Comparison of ENCODE assay signal across 11 mouse cellular contexts in genomic region chr5:9703385-9704009, GRCm38 (mm10). TPM values are rescaled to one million over a fixed set of nuclear protein-coding genes. Genes with fewer than 3 reads are reported as not detected.
A peak's percentile ranks its signal among the peaks of the same experiment; 100 is the strongest.
DNase-seq lines count a peak whose midpoint lies in the region; ATAC-seq and TF ChIP-seq lines count a peak whose summit lies in the region.
"Had no signal": no experiment of that assay in that cellular context is flagged by ENCODE, and none has a peak within 500 bp of the region (broad histone marks: within the 10 kb centered on the region; RNA-seq: fewer than 3 reads in every experiment).

No protein-coding gene starts in this region.

- H3K36me3 ChIP-seq in heart, postnatal 0 days (replicated peaks; ENCODE audit: control insufficient read depth, insufficient read depth, low read length), result no peaks in the 10 kb centered on the region
- H3K36me3 ChIP-seq in heart, embryonic 11.5 days (ENCODE audit: control insufficient read depth, insufficient read depth, low read length), result no peaks in the 10 kb centered on the region
- H3K36me3 ChIP-seq in hindbrain, embryonic 11.5 days (ENCODE audit: control insufficient read depth, insufficient read depth, low read length), result no peaks in the 10 kb centered on the region
- H3K36me3 ChIP-seq in midbrain, embryonic 16.5 days (ENCODE audit: control insufficient read depth, insufficient read depth, low read length), result no peaks in the 10 kb centered on the region
- H3K36me3 ChIP-seq in intestine, postnatal 0 days (ENCODE audit: control insufficient read depth, insufficient read depth), result no peaks in the 10 kb centered on the region
- H3K36me3 ChIP-seq: stomach, embryonic 15.5 days had no signal

- H3K4me2 ChIP-seq in heart, postnatal 0 days (ENCODE audit: low read depth, low read length), result no peak overlapping the region
- H3K4me2 ChIP-seq in heart, embryonic 11.5 days, result no peak overlapping the region
- H3K4me2 ChIP-seq in hindbrain, embryonic 11.5 days (replicated peaks; ENCODE audit: low read depth, low read length), result no peak overlapping the region
- H3K4me2 ChIP-seq in midbrain, embryonic 16.5 days (ENCODE audit: low read length), result no peak overlapping the region
- H3K4me2 ChIP-seq in intestine, postnatal 0 days (replicated peaks; ENCODE audit: low read depth), result no peak overlapping the region
- H3K4me2 ChIP-seq: stomach, embryonic 15.5 days had no signal

- no peaks in the 10 kb centered on the region for H3K4me1 ChIP-seq in heart, postnatal 0 days (ENCODE audit: control insufficient read depth, insufficient read depth)
- no peaks in the 10 kb centered on the region for H3K4me1 ChIP-seq in heart, embryonic 11.5 days (ENCODE audit: control insufficient read depth, insufficient read depth, low read length)
- peaks cover 1% of the 10 kb centered on the region; the same call in 1 of the 2 replicates for H3K4me1 ChIP-seq in cortical plate, adult 2 months (ENCODE audit: control insufficient read depth, insufficient read depth, low read length)
- H3K4me1 ChIP-seq in hindbrain, embryonic 11.5 days (replicated peaks; ENCODE audit: control insufficient read depth, insufficient read depth, low read length), result no peaks in the 10 kb centered on the region
- H3K4me1 ChIP-seq in midbrain, embryonic 16.5 days (ENCODE audit: control insufficient read depth, insufficient read depth, low read length), result no peaks in the 10 kb centered on the region
- no peaks in the 10 kb centered on the region for H3K4me1 ChIP-seq in intestine, postnatal 0 days (replicated peaks; ENCODE audit: control insufficient read depth, insufficient read depth, low read length)
- H3K4me1 ChIP-seq: stomach, embryonic 15.5 days had no signal

- TF ChIP-seq CTCF in heart, postnatal 0 days (IDR thresholded peaks at IDR 0.05; ENCODE audit: low read depth), result peak; percentile 37
- peak; percentile 39; the same call in 1 of the 2 replicates for TF ChIP-seq CTCF in cortical plate, adult 2 months (IDR thresholded peaks at IDR 0.05; ENCODE audit: extremely low read depth, insufficient read depth, low read length)
- TF ChIP-seq CTCF in intestine, postnatal 0 days (IDR thresholded peaks at IDR 0.05; ENCODE audit: low read depth), result no peak

- 46% methylated on average over 3 of the region's 3 CpGs for WGBS in heart, postnatal 0 days
- WGBS in heart, embryonic 11.5 days (ENCODE audit: insufficient replicate concordance), result 44% methylated on average over 3 of the region's 3 CpGs
- WGBS in hindbrain, embryonic 11.5 days, result 30% methylated on average over 3 of the region's 3 CpGs
- 20% methylated on average over 3 of the region's 3 CpGs for WGBS in midbrain, embryonic 16.5 days
- 42% methylated on average over 3 of the region's 3 CpGs for WGBS in intestine, postnatal 0 days

- DNase-seq in heart, postnatal 0 days (ENCODE audit: low spot score), result no peak
- peak; percentile 21 for DNase-seq in hindbrain, embryonic 11.5 days (ENCODE audit: low spot score)
- DNase-seq in cerebellum, adult 18-20 months, result no peak
- no peak for DNase-seq in lung, postnatal 10 days

- no peak for TF ChIP-seq POLR2A in cortical plate, adult 2 months (IDR thresholded peaks at IDR 0.05; ENCODE audit: extremely low read depth, insufficient read depth, low read length)

- no peak overlapping the region for H3K27ac ChIP-seq in heart, postnatal 0 days (ENCODE audit: low read depth)
- H3K27ac ChIP-seq in heart, embryonic 11.5 days (ENCODE audit: low read depth, low read length), result no peak overlapping the region
- H3K27ac ChIP-seq in cortical plate, adult 2 months (ENCODE audit: insufficient read depth, low read length), result peak overlapping the region; percentile 37
- no peak overlapping the region for H3K27ac ChIP-seq in hindbrain, embryonic 11.5 days (ENCODE audit: low read depth, low read length)
- H3K27ac ChIP-seq in midbrain, embryonic 16.5 days (ENCODE audit: low read length), result no peak overlapping the region
- H3K27ac ChIP-seq in intestine, postnatal 0 days (ENCODE audit: low read depth, low read length), result no peak overlapping the region
- H3K27ac ChIP-seq: stomach, embryonic 15.5 days had no signal

- no peak for ATAC-seq in heart, postnatal 0 days (ENCODE audit: insufficient read depth, low read depth)
- no peak for ATAC-seq in heart, embryonic 11.5 days (replicated peaks; ENCODE audit: insufficient number of reproducible peaks, low FRiP score, low TSS enrichment)
- peak; percentile 51 for ATAC-seq in hindbrain, embryonic 11.5 days (ENCODE audit: low FRiP score)
- ATAC-seq in midbrain, embryonic 16.5 days, result peak; percentile 68
- no peak for ATAC-seq in intestine, postnatal 0 days
- ATAC-seq: intestine, embryonic 16.5 days had no signal

- no peaks in the 10 kb centered on the region for H3K27me3 ChIP-seq in heart, postnatal 0 days (ENCODE audit: control insufficient read depth, insufficient read depth, low read length)
- H3K27me3 ChIP-seq in heart, embryonic 11.5 days (ENCODE audit: control insufficient read depth, insufficient read depth, low read length), result no peaks in the 10 kb centered on the region
- H3K27me3 ChIP-seq in hindbrain, embryonic 11.5 days (ENCODE audit: control insufficient read depth, insufficient read depth, low read length), result no peaks in the 10 kb centered on the region
- H3K27me3 ChIP-seq in midbrain, embryonic 16.5 days (ENCODE audit: control insufficient read depth, insufficient read depth, low read depth, low read length), result no peaks in the 10 kb centered on the region
- no peaks in the 10 kb centered on the region for H3K27me3 ChIP-seq in intestine, postnatal 0 days (replicated peaks; ENCODE audit: control insufficient read depth, insufficient read depth, low read length)
- H3K27me3 ChIP-seq: stomach, embryonic 15.5 days had no signal

- TF ChIP-seq EP300 in heart, postnatal 0 days (IDR thresholded peaks at IDR 0.05; ENCODE audit: low read depth), result no peak

- no peak overlapping the region for H3K4me3 ChIP-seq in heart, postnatal 0 days (ENCODE audit: low read depth, low read length)
- no peak overlapping the region for H3K4me3 ChIP-seq in heart, embryonic 11.5 days (ENCODE audit: low read depth, low read length)
- no peak overlapping the region for H3K4me3 ChIP-seq in cortical plate, adult 2 months (ENCODE audit: insufficient read depth, low read length)
- no peak overlapping the region for H3K4me3 ChIP-seq in hindbrain, embryonic 11.5 days (ENCODE audit: low read depth, low read length)
- no peak overlapping the region for H3K4me3 ChIP-seq in midbrain, embryonic 16.5 days (ENCODE audit: low read depth, low read length)
- H3K4me3 ChIP-seq in intestine, postnatal 0 days (ENCODE audit: low read depth, low read length), result no peak overlapping the region
- H3K4me3 ChIP-seq: stomach, embryonic 15.5 days had no signal

- no peak overlapping the region for H3K9ac ChIP-seq in heart, postnatal 0 days (replicated peaks; ENCODE audit: low read depth, low read length)
- H3K9ac ChIP-seq in heart, embryonic 11.5 days (ENCODE audit: low read depth, low read length), result no peak overlapping the region
- no peak overlapping the region for H3K9ac ChIP-seq in hindbrain, embryonic 11.5 days (ENCODE audit: low read depth, low read length)
- H3K9ac ChIP-seq in midbrain, embryonic 16.5 days (ENCODE audit: low read depth, low read length), result no peak overlapping the region
- H3K9ac ChIP-seq in intestine, postnatal 0 days (ENCODE audit: low read depth, low read length), result no peak overlapping the region
- H3K9ac ChIP-seq: stomach, embryonic 15.5 days had no signal

- H3K9me3 ChIP-seq in heart, postnatal 0 days (replicated peaks; ENCODE audit: control insufficient read depth, low read length), result 0 out of 2 replicates have a peak, but pooled peaks cover 5% of the 10 kb centered on the region
- no peaks in the 10 kb centered on the region for H3K9me3 ChIP-seq in heart, embryonic 11.5 days (replicated peaks; ENCODE audit: control insufficient read depth, low read length)
- H3K9me3 ChIP-seq in hindbrain, embryonic 11.5 days (ENCODE audit: control insufficient read depth, low read length), result no peaks in the 10 kb centered on the region
- H3K9me3 ChIP-seq in midbrain, embryonic 16.5 days (replicated peaks; ENCODE audit: control insufficient read depth, low read length, poor library complexity, severe bottlenecking), result 0 out of 2 replicates have a peak, but pooled peaks cover 2% of the 10 kb centered on the region
- no peaks in the 10 kb centered on the region for H3K9me3 ChIP-seq in intestine, postnatal 0 days (ENCODE audit: control insufficient read depth)
- H3K9me3 ChIP-seq: stomach, embryonic 15.5 days had no signal

RNA-seq across cellular contexts. Expression of gene Grm3, which starts 21.5 kb away (rescaled TPM):
- not detected in 2 replicates for total RNA-seq in heart, postnatal 0 days (2014; rRNA removed; ENCODE audit: low replicate concordance)
- 0.04 and 0.12 TPM in 2 replicates for polyA plus RNA-seq in heart, postnatal 0 days (2015; fragmentation: Nextera tagmentation; extraction: Ambion mirVana)
- 0.04 and 0.08 TPM in 2 replicates for polyA plus RNA-seq in heart, embryonic 11.5 days (2014; fragmentation: Nextera tagmentation; extraction: Ambion mirVana)
- polyA plus RNA-seq in cortical plate, adult 2 months (2012; rRNA removed), result 47.5 and 54.4 TPM in 2 replicates
- polyA plus RNA-seq in hindbrain, embryonic 11.5 days (2014; fragmentation: Nextera tagmentation; extraction: Ambion mirVana), result 1.6 and 3.1 TPM in 2 replicates
- polyA plus RNA-seq in midbrain, embryonic 16.5 days (2015; fragmentation: Nextera tagmentation; extraction: Ambion mirVana), result 61.0 and 82.6 TPM in 2 replicates
- polyA plus RNA-seq in intestine, postnatal 0 days (2015; fragmentation: Nextera tagmentation; extraction: Ambion mirVana), result not detected in 2 replicates
- total RNA-seq: common myeloid progenitor, adult 5-6 weeks had no signal

Comparison
In these comparisons a context has a peak if more than half of its experiments do, and no peak if none do; other contexts are left out.
1. ATAC-seq: peak in hindbrain, embryonic 11.5 days (single experiment) and midbrain, embryonic 16.5 days (single experiment); none in heart, postnatal 0 days (single experiment), heart, embryonic 11.5 days (single experiment) and intestine, postnatal 0 days (single experiment).
2. RNA of gene Grm3, which starts 21.5 kb away (polyA plus RNA-seq): 61.0 to 82.6 TPM in midbrain, embryonic 16.5 days and 47.5 to 54.4 TPM in cortical plate, adult 2 months; 1.6 to 3.1 TPM in hindbrain, embryonic 11.5 days, 0.04 to 0.08 TPM in heart, embryonic 11.5 days, 0.04 to 0.12 TPM in heart, postnatal 0 days and not detected in intestine, postnatal 0 days; every median in the first group is over 10 times any median in the second.